Mouse (Mus musculus) lung, adult 2 months (tissue): ENCODE results near the gene Mrm1. TPM values are rescaled to one million over a fixed set of nuclear protein-coding genes. Genes with fewer than 3 reads are reported as not detected.

Source experiments
- DNase-seq: peaks from one replicate; pipeline ENCODE4 v3.0.0; 2022
- H3K4me1 ChIP-seq: fragments of 200-500 bp; 2 replicates; pipeline ENCODE4 v1.6.1; 2011; ENCODE audit warnings: low read length; ENCODE audit not compliant: control insufficient read depth, insufficient read depth
- H3K4me3 ChIP-seq: fragments of 200-500 bp; replicated peaks from 2 replicates; pipeline ENCODE3; 2011; ENCODE audit warnings: low read depth, mild to moderate bottlenecking, control low read depth, low read length; ENCODE audit errors: extremely low read depth
- CTCF ChIP-seq: fragments of 200-500 bp; IDR thresholded peaks from 2 replicates; pipeline ENCODE4 v1.5.1; 2011; ENCODE audit warnings: mild to moderate bottlenecking, low read length, control low read depth; ENCODE audit not compliant: insufficient read depth
- POLR2A ChIP-seq: fragments of 200-500 bp; IDR thresholded peaks from 2 replicates; pipeline ENCODE4 v1.6.1; 2011; ENCODE audit warnings: low read depth, mild to moderate bottlenecking, control low read depth, low read length, borderline replicate concordance; ENCODE audit errors: extremely low read depth
- WGBS: fragments of 180-500 bp; shearing (Covaris S2); methylation state at CpG from one replicate; pipeline ENCODE4 v1.1.7; 2018; 5-methylcytosine and 5-hydroxymethylcytosine counted together
- polyA plus RNA-seq: library from polyadenylated mRNA; depleted of rRNA; stranded (reverse); fragments of >200 nt; gene quantifications from 2 replicates; pipeline ENCODE4 v1.2.3, GENCODE M21; 2012

Mrm1 gene
- polyA plus RNA-seq, 1 experiment = 8.7 TPM

- H3K4me1 ChIP-seq = peaks cover 3% of the 10 kb centered on the region; the same call in 1 of the 2 replicates
- H3K4me3 ChIP-seq = peak overlapping the region; percentile 61
- under 1% methylated on average over 39 of the region's 39 CpGs for WGBS
- DNase-seq = peak; percentile 79
- TF ChIP-seq POLR2A (0 out of 2 replicates have a peak, but pooled peaks have one; percentile 47), CTCF (peak; percentile 90)
Observed at GRCm38 (mm10) chr11:84818085-84818960, 992 bp downstream of the Mrm1 start.

GRCm38 (mm10) chr11:84817362-84817761, 2.0 kb downstream of the Mrm1 start:
- TF ChIP-seq CTCF = no peak
- TF ChIP-seq POLR2A = no peak
- no peak for DNase-seq

GRCm38 (mm10) chr11:84813724-84814510, 5.4 kb downstream of the Mrm1 start:
- H3K4me1 ChIP-seq = no peaks in the 10 kb centered on the region
- WGBS = 55% methylated on average over 13 of the region's 13 CpGs
- TF ChIP-seq CTCF (peak; percentile 99), POLR2A (no peak)
- H3K4me3 ChIP-seq = no peak overlapping the region
- DNase-seq = peak; percentile 72

More at GRCm38 (mm10) chr11:84817362-84817761, 2.0 kb downstream of the Mrm1 start:
- 79% methylated on average over 6 of the region's 6 CpGs for WGBS
- peaks cover 3% of the 10 kb centered on the region; the same call in 1 of the 2 replicates for H3K4me1 ChIP-seq
- H3K4me3 ChIP-seq = no peak overlapping the region

- TF ChIP-seq POLR2A (no peak), CTCF (no peak)
- DNase-seq = no peak
- Histone ChIP-seq H3K4me1 (no peaks in the 10 kb centered on the region), H3K4me3 (no peak overlapping the region)
- WGBS = 83% methylated on average over 4 of the region's 4 CpGs
Observed at GRCm38 (mm10) chr11:84804373-84804772, 14.9 kb downstream of the Mrm1 start.

GRCm38 (mm10) chr11:84797627-84798353, 21.5 kb downstream of the Mrm1 start:
- DNase-seq = peak; percentile 68

GRCm38 (mm10) chr11:84797026-84797425, 22.3 kb downstream of the Mrm1 start:
- Histone ChIP-seq H3K4me3 (no peak overlapping the region), H3K4me1 (no peaks in the 10 kb centered on the region)
- no peak for DNase-seq
- WGBS = 40% methylated on average over 10 of the region's 10 CpGs
- TF ChIP-seq POLR2A = no peak
- TF ChIP-seq CTCF = no peak

More at GRCm38 (mm10) chr11:84797627-84798353, 21.5 kb downstream of the Mrm1 start:
- H3K4me1 ChIP-seq = no peaks in the 10 kb centered on the region
- no peak overlapping the region for H3K4me3 ChIP-seq
- peak; percentile 93 for TF ChIP-seq CTCF
- no peak for TF ChIP-seq POLR2A
- 19% methylated on average over 21 of the region's 21 CpGs for WGBS

- Histone ChIP-seq H3K4me1 (no peaks in the 10 kb centered on the region), H3K4me3 (no peak overlapping the region)
- TF ChIP-seq CTCF (peak; percentile 78), POLR2A (no peak)
- WGBS = 8% methylated on average over 17 of the region's 17 CpGs
- DNase-seq = peak; percentile 42
Observed at GRCm38 (mm10) chr11:84794496-84795113, 24.7 kb downstream of the Mrm1 start.

GRCm38 (mm10) chr11:84793545-84793944, 25.8 kb downstream of the Mrm1 start:
- H3K4me3 ChIP-seq = no peak overlapping the region
- no peak for DNase-seq
- TF ChIP-seq POLR2A (no peak), CTCF (no peak)
- H3K4me1 ChIP-seq = no peaks in the 10 kb centered on the region
